In the genomic region with DNA sequence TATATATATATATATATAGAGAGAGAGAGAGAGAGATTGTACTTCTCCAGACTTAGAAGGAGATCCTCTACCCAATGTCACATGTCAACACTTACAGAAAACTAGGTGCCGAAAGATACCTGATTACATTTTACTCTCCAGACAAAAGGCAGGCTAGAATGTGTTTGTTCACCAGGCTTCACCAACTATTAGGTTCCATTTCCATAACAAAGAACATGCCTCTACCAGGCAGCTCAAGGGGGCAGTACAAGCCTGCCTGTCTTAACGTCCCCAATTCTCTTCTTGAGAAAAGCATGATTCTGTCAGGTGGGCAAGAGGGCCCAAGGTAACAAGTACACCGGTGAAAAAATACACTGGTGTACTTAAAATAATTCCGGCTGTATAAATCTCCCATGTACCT, we compare ENCODE assay signal across 22 mouse cellular contexts.
DNase-seq lines count a peak whose midpoint lies in the region; ATAC-seq and TF ChIP-seq lines count a peak whose summit lies in the region.
"Had no signal": no experiment of that assay in that cellular context is flagged by ENCODE, and none has a peak within 500 bp of the region (broad histone marks: within the 10 kb centered on the region; RNA-seq: fewer than 3 reads in every experiment).

No protein-coding gene starts in this region.

- no peak overlapping the region for H3K4me3 ChIP-seq in midbrain, postnatal 0 days (ENCODE audit: low read depth, low read length)
- H3K4me3 ChIP-seq in midbrain, embryonic 11.5 days (ENCODE audit: low read depth, low read length) = no peak overlapping the region
- H3K4me3 ChIP-seq: embryonic facial prominence, embryonic 10.5 days; embryonic facial prominence, embryonic 12.5 days; forebrain, embryonic 13.5 days; forebrain, embryonic 15.5 days had no signal

- no peak overlapping the region for H3K9ac ChIP-seq in midbrain, postnatal 0 days (replicated peaks; ENCODE audit: low read length, poor library complexity, severe bottlenecking)
- no peak overlapping the region for H3K9ac ChIP-seq in midbrain, embryonic 11.5 days (ENCODE audit: low read length)
- H3K9ac ChIP-seq: embryonic facial prominence, embryonic 12.5 days; forebrain, embryonic 13.5 days; forebrain, embryonic 15.5 days; forebrain, postnatal 0 days had no signal

- 57% methylated on average over 4 of the region's 4 CpGs for WGBS in midbrain, postnatal 0 days
- WGBS in midbrain, embryonic 11.5 days = 60% methylated on average over 4 of the region's 4 CpGs

- no peak for DNase-seq in midbrain, postnatal 0 days (ENCODE audit: low spot score)
- no peak for DNase-seq in midbrain, embryonic 11.5 days (ENCODE audit: low spot score, missing footprints)
- DNase-seq in R1 (ENCODE audit: low read depth, low spot score) = peak; percentile 49
- peak; percentile 17 for DNase-seq in brain, embryonic 14.5 days (ENCODE audit: low read depth)
- DNase-seq in cerebellum, postnatal 36 days = no peak
- no peak for DNase-seq in adrenal gland, adult 8-10 months
- DNase-seq: adrenal gland, postnatal 10 days; adrenal gland, postnatal 25 days; cerebellum, adult 11-12 months; cerebellum, adult 2 months; cerebellum, adult 9-10 months; cerebellum, postnatal 10 days; cerebellum, postnatal 25 days; embryo, embryonic 11 days; forebrain, postnatal 0 days had no signal

- H3K9me3 ChIP-seq in midbrain, postnatal 0 days (ENCODE audit: low read length) = no peaks in the 10 kb centered on the region
- H3K9me3 ChIP-seq in midbrain, embryonic 11.5 days (ENCODE audit: control insufficient read depth, low read length) = no peaks in the 10 kb centered on the region; the same call in 1 of the 2 replicates
- H3K9me3 ChIP-seq: embryonic facial prominence, embryonic 10.5 days; embryonic facial prominence, embryonic 12.5 days; forebrain, embryonic 13.5 days; forebrain, embryonic 15.5 days; G1E had no signal

- no peaks in the 10 kb centered on the region for H3K36me3 ChIP-seq in midbrain, postnatal 0 days (ENCODE audit: insufficient read depth, low read length)
- no peaks in the 10 kb centered on the region for H3K36me3 ChIP-seq in midbrain, embryonic 11.5 days (ENCODE audit: control insufficient read depth, insufficient read depth, low read length)
- H3K36me3 ChIP-seq: embryonic facial prominence, embryonic 10.5 days; embryonic facial prominence, embryonic 12.5 days; forebrain, embryonic 15.5 days; G1E had no signal

- no peak overlapping the region for H3K4me2 ChIP-seq in midbrain, postnatal 0 days (ENCODE audit: low read depth, low read length, poor library complexity, severe bottlenecking)
- H3K4me2 ChIP-seq in midbrain, embryonic 11.5 days = no peak overlapping the region
- H3K4me2 ChIP-seq: embryonic facial prominence, embryonic 12.5 days; forebrain, embryonic 13.5 days; forebrain, embryonic 15.5 days had no signal

- ATAC-seq in midbrain, postnatal 0 days (ENCODE audit: low FRiP score) = no peak
- no peak for ATAC-seq in midbrain, embryonic 11.5 days (ENCODE audit: low FRiP score)
- ATAC-seq: activated CD4-positive, CD25-positive, alpha-beta regulatory T cell, adult 4 months; forebrain, embryonic 13.5 days; forebrain, embryonic 15.5 days; forebrain, postnatal 0 days; Patski had no signal

- no peaks in the 10 kb centered on the region for H3K27me3 ChIP-seq in midbrain, postnatal 0 days (ENCODE audit: insufficient read depth, low read length)
- no peaks in the 10 kb centered on the region for H3K27me3 ChIP-seq in midbrain, embryonic 11.5 days (ENCODE audit: control insufficient read depth, insufficient read depth, low read length)
- H3K27me3 ChIP-seq: embryonic facial prominence, embryonic 12.5 days; forebrain, embryonic 13.5 days; forebrain, embryonic 15.5 days; Patski had no signal

- peak; percentile 12; the same call in 1 of the 2 replicates for TF ChIP-seq CTCF in midbrain, postnatal 0 days (IDR thresholded peaks at IDR 0.05)
- no peak for TF ChIP-seq CTCF in brain, embryonic 14.5 days (IDR thresholded peaks at IDR 0.05; ENCODE audit: borderline replicate concordance, extremely low read depth, insufficient read depth, insufficient read length)

- no peaks in the 10 kb centered on the region for H3K4me1 ChIP-seq in midbrain, postnatal 0 days (ENCODE audit: insufficient read depth, low read length)
- no peaks in the 10 kb centered on the region for H3K4me1 ChIP-seq in midbrain, embryonic 11.5 days (ENCODE audit: control insufficient read depth, insufficient read depth, low read length)
- H3K4me1 ChIP-seq: embryonic facial prominence, embryonic 12.5 days had no signal

- H3K27ac ChIP-seq in midbrain, postnatal 0 days (ENCODE audit: low read depth, low read length) = no peak overlapping the region
- no peak overlapping the region for H3K27ac ChIP-seq in midbrain, embryonic 11.5 days (ENCODE audit: low read depth, low read length)
- H3K27ac ChIP-seq: embryonic facial prominence, embryonic 10.5 days; embryonic facial prominence, embryonic 12.5 days; forebrain, embryonic 13.5 days; forebrain, embryonic 15.5 days had no signal

- TF ChIP-seq POLR2A in brain, embryonic 14.5 days (IDR thresholded peaks at IDR 0.05; ENCODE audit: borderline replicate concordance, extremely low read depth, insufficient read depth, insufficient read length, poor library complexity, severe bottlenecking) = no peak

Comparison
In these comparisons a context has a peak if more than half of its experiments do, and no peak if none do; other contexts are left out.
1. DNase-seq: peak in R1 (single experiment) and brain, embryonic 14.5 days (single experiment); none in midbrain, postnatal 0 days (single experiment), midbrain, embryonic 11.5 days (single experiment), cerebellum, postnatal 36 days (0 of 2) and adrenal gland, adult 8-10 months (single experiment).